Mouse (Mus musculus): ENCODE data around the gene Asic2. TPM values are rescaled to one million over a fixed set of nuclear protein-coding genes. Genes with fewer than 3 reads are reported as not detected.
A peak's percentile ranks its signal among the peaks of the same experiment; 100 is the strongest.

The Asic2 gene
- polyA plus RNA-seq, 1 experiment from 2014 or later = not detected

DNA sequence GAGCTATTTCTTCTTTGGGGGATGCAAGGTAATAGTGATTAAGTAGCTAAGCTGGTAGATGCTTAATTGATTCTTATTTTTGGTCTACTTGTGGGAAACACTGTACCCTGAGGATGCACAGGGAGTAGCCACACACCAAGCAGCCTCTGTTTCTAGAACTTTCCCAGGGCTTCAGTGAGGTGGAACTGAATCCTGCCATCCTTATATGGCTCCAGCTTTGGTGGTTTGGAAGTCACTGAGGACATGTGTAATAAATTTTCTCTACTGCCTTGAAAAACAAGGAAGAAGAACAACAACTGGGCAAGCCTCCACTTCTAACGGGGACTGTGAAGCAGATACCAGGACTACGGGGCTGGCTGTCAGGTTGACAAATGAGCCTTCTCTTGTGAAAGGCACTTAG is 1020.2 kb downstream of the Asic2 start:
- Histone ChIP-seq H3K9me3 (ENCODE audit: low read length) (no peaks in the 10 kb centered on the region), H3K27ac (ENCODE audit: low read depth) (no peak overlapping the region), H3K36me3 (replicated peaks; ENCODE audit: insufficient read depth, low read length) (no peaks in the 10 kb centered on the region), H3K4me2 (ENCODE audit: low read depth, low read length) (no peak overlapping the region), H3K4me1 (ENCODE audit: insufficient read depth) (no peaks in the 10 kb centered on the region), H3K27me3 (ENCODE audit: insufficient read depth, low read length) (no peaks in the 10 kb centered on the region), H3K9ac (replicated peaks) (no peak overlapping the region), H3K4me3 (ENCODE audit: low read depth, low read length) (no peak overlapping the region)
- DNase-seq (no peak), ATAC-seq (no peak)
- TF ChIP-seq CTCF (IDR thresholded peaks at IDR 0.05; ENCODE audit: low read depth) (no peak), EP300 (IDR thresholded peaks at IDR 0.05; ENCODE audit: low read depth) (no peak)
- WGBS (ENCODE audit: insufficient replicate concordance) = 27% methylated on average over 2 of the region's 2 CpGs

DNA sequence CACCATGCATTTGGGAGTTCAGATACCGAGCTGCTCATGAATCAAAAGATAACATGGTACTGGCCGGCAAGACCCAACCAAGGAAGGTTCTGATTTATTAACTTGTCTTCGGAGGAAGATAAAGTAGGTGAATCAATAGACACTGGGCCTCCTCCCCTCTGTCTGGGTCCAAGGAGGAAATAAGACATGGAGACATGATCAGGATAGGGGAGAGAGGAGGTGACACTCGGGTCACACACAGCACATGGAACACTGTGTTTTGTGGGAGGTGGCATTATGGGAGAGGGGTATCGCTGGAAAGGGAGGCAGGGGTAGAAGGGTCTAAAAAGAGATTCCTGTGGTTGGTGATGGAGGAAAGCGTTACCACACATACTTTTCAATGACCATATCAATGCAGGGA is 1022.1 kb downstream of the Asic2 start:
- DNase-seq (no peak), ATAC-seq (no peak)
- WGBS (ENCODE audit: insufficient replicate concordance) = 77% methylated on average over 6 of the region's 6 CpGs
- Histone ChIP-seq H3K27me3 (ENCODE audit: insufficient read depth, low read length) (no peaks in the 10 kb centered on the region), H3K4me1 (ENCODE audit: insufficient read depth) (no peaks in the 10 kb centered on the region), H3K9me3 (ENCODE audit: low read length) (no peaks in the 10 kb centered on the region), H3K36me3 (replicated peaks; ENCODE audit: insufficient read depth, low read length) (no peaks in the 10 kb centered on the region), H3K4me2 (ENCODE audit: low read depth, low read length) (no peak overlapping the region), H3K4me3 (ENCODE audit: low read depth, low read length) (no peak overlapping the region), H3K27ac (ENCODE audit: low read depth) (no peak overlapping the region), H3K9ac (replicated peaks) (no peak overlapping the region)
- TF ChIP-seq EP300 (IDR thresholded peaks at IDR 0.05; ENCODE audit: low read depth) = no peak
- no peak for TF ChIP-seq CTCF (IDR thresholded peaks at IDR 0.05; ENCODE audit: low read depth)

DNA sequence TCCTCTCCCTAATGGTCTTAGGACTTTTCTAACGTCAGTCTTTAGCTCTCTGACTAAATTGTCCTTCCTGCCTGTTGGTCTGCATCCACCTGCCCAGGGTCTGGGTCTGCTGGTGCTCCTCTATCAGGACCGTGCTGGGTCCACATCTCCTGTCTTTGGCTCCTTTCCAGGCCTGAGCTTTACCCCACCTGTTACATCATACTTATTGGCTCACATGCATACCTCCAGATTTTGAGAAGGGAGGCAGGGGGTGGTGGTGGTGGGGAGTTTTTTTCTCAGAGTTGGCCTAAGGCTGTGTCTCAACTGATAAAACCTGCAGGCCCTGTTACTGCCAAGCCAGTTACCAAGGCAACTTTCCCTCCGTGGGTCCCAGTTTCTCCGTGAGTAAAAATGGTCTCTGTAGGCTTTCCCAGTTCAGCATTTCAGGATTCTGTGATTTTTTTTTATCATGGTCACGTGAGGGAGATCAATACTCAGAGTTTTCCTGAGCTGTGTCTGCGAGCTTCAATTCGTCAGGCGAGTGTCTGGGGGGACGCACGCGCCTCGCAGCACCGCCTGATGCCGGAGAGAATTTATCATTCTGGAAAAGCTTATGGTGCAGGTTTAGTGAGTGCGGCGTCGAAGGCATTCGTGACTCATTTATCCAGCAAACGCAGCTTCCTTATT is 1044.8 kb downstream of the Asic2 start:
- Histone ChIP-seq H3K4me3 (ENCODE audit: low read depth, low read length) (no peak overlapping the region), H3K27me3 (ENCODE audit: insufficient read depth, low read length) (no peaks in the 10 kb centered on the region), H3K9me3 (ENCODE audit: low read length) (no peaks in the 10 kb centered on the region), H3K27ac (ENCODE audit: low read depth) (no peak overlapping the region), H3K4me1 (ENCODE audit: insufficient read depth) (no peaks in the 10 kb centered on the region), H3K9ac (replicated peaks) (no peak overlapping the region), H3K36me3 (replicated peaks; ENCODE audit: insufficient read depth, low read length) (no peaks in the 10 kb centered on the region), H3K4me2 (ENCODE audit: low read depth, low read length) (no peak overlapping the region)
- no peak for TF ChIP-seq CTCF (IDR thresholded peaks at IDR 0.05; ENCODE audit: low read depth)
- no peak for TF ChIP-seq EP300 (IDR thresholded peaks at IDR 0.05; ENCODE audit: low read depth)
- WGBS (ENCODE audit: insufficient replicate concordance) = 80% methylated on average over 19 of the region's 19 CpGs
- DNase-seq = no peak
- no peak for ATAC-seq

DNA sequence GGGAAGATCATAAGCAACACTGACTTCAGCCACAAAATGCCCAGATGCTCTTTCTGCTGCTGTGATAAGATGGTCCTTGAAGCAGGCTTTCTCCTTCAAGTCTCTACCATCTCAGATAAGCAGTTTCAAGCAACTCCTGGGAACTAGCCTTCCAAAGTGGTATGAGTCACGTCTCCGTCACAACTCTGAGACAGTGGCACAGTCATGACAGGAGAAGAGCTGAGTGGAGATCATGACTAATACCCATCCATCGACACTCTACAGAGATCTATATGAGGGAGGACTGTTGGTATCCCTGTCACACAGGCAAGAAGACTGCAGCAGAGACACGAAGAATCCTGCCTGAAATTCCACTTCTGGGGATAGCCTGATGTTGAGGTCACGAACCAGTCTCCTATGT is 1049.9 kb downstream of the Asic2 start:
- H3K9ac ChIP-seq (replicated peaks) = no peak overlapping the region
- no peak overlapping the region for H3K27ac ChIP-seq (ENCODE audit: low read depth)
- no peak overlapping the region for H3K4me3 ChIP-seq (ENCODE audit: low read depth, low read length)
- 69% methylated on average over 5 of the region's 5 CpGs for WGBS (ENCODE audit: insufficient replicate concordance)
- H3K9me3 ChIP-seq (ENCODE audit: low read length) = no peaks in the 10 kb centered on the region
- H3K4me2 ChIP-seq (ENCODE audit: low read depth, low read length) = no peak overlapping the region
- H3K36me3 ChIP-seq (replicated peaks; ENCODE audit: insufficient read depth, low read length) = no peaks in the 10 kb centered on the region
- ATAC-seq = no peak
- no peaks in the 10 kb centered on the region for H3K4me1 ChIP-seq (ENCODE audit: insufficient read depth)
- H3K27me3 ChIP-seq (ENCODE audit: insufficient read depth, low read length) = no peaks in the 10 kb centered on the region
- no peak for TF ChIP-seq EP300 (IDR thresholded peaks at IDR 0.05; ENCODE audit: low read depth)
- TF ChIP-seq CTCF (IDR thresholded peaks at IDR 0.05; ENCODE audit: low read depth) = no peak
- DNase-seq = no peak

DNA sequence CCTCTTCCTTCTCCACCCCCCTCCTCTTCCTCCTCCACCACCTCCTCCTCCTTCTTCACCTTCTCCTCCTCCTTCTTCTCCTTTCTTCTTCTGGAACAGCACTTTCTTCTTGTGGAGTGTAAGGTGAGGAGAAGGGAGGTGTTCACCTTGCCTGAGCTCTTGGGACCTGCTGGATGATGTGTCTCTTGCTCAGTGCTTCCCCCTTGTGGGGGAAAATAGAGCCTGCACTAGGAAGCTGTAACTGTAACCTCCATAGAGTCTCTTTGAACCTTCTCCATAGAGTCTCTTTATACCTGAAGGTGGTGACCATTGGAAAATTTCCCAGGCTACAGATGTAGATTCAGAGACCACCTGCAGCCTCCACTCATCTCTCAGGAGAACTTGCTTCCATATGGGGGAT is 1050.6 kb downstream of the Asic2 start:
- Histone ChIP-seq H3K9me3 (ENCODE audit: low read length) (no peaks in the 10 kb centered on the region), H3K4me3 (ENCODE audit: low read depth, low read length) (no peak overlapping the region), H3K27ac (ENCODE audit: low read depth) (no peak overlapping the region), H3K27me3 (ENCODE audit: insufficient read depth, low read length) (no peaks in the 10 kb centered on the region), H3K9ac (replicated peaks) (no peak overlapping the region), H3K4me1 (ENCODE audit: insufficient read depth) (no peaks in the 10 kb centered on the region), H3K4me2 (ENCODE audit: low read depth, low read length) (no peak overlapping the region), H3K36me3 (replicated peaks; ENCODE audit: insufficient read depth, low read length) (no peaks in the 10 kb centered on the region)
- ATAC-seq = no peak
- no peak for TF ChIP-seq EP300 (IDR thresholded peaks at IDR 0.05; ENCODE audit: low read depth)
- peak; percentile 58 for TF ChIP-seq CTCF (IDR thresholded peaks at IDR 0.05; ENCODE audit: low read depth)
- DNase-seq = peak; percentile 30

DNA sequence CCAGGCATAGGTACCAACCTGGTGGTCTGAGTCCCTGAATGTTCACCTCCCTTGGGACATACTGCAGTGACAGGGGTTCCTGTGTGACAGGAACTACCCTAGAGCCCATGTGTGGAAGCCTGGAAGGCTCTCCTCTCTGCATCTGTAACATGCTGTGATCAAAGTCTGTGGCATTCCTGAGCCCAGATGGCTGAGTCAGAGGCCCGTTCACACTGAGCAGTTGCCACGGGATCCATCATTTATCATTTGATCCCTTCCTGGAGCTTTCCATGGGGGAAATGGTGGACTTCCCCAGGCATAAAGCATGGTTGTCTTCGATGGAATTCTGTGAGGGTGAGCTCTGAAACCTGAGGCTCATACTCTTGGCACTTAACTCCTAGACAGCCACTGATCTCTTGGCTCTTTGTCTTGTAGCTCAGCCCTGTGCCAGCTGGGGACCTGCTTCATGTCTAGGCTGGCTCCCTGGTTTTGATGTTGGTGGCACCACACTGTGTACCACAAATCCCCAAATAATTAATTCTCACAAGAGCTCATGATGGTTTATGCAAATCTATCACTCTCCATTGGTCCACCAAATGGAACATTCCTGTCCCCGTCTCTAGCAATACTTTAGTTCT is 1054.7 kb downstream of the Asic2 start:
- TF ChIP-seq CTCF (IDR thresholded peaks at IDR 0.05; ENCODE audit: low read depth) = no peak
- no peak overlapping the region for H3K4me3 ChIP-seq (ENCODE audit: low read depth, low read length)
- WGBS (ENCODE audit: insufficient replicate concordance) = 53% methylated on average over 4 of the region's 4 CpGs

More for the DNA sequence above, 1054.7 kb downstream of the Asic2 start:
- no peaks in the 10 kb centered on the region for H3K36me3 ChIP-seq (replicated peaks; ENCODE audit: insufficient read depth, low read length)
- no peak for ATAC-seq
- no peaks in the 10 kb centered on the region for H3K9me3 ChIP-seq (ENCODE audit: low read length)
- H3K27ac ChIP-seq (ENCODE audit: low read depth) = no peak overlapping the region
- H3K4me1 ChIP-seq (ENCODE audit: insufficient read depth) = no peaks in the 10 kb centered on the region
- H3K4me2 ChIP-seq (ENCODE audit: low read depth, low read length) = no peak overlapping the region
- H3K9ac ChIP-seq (replicated peaks) = no peak overlapping the region
- no peaks in the 10 kb centered on the region for H3K27me3 ChIP-seq (ENCODE audit: insufficient read depth, low read length)
- DNase-seq = no peak
